Mouse (Mus musculus) brain, embryonic 14.5 days (tissue): ENCODE measurements around the gene Atf6b. TPM values are rescaled to one million over a fixed set of nuclear protein-coding genes. Genes with fewer than 3 reads are reported as not detected.

Experiments used
- DNase-seq: peaks from one replicate; pipeline ENCODE4 v3.0.0-alpha.2; 2011; ENCODE audit warnings: low read depth
- CTCF ChIP-seq: fragments of 200-500 bp; IDR thresholded peaks from 2 replicates; pipeline ENCODE4 v1.5.1; 2012; ENCODE audit warnings: inconsistent platforms, mild to moderate bottlenecking, moderate library complexity, borderline replicate concordance; ENCODE audit not compliant: insufficient read depth, insufficient read length; ENCODE audit errors: extremely low read depth
- POLR2A ChIP-seq: fragments of 200-500 bp; IDR thresholded peaks from 2 replicates; pipeline ENCODE4 v1.6.1; 2012; ENCODE audit warnings: mild to moderate bottlenecking, inconsistent platforms, borderline replicate concordance; ENCODE audit not compliant: poor library complexity, insufficient read depth, insufficient read length, severe bottlenecking; ENCODE audit errors: extremely low read depth
- polyA plus RNA-seq: library from polyadenylated mRNA; depleted of rRNA; stranded (reverse); fragments of >200 nt; gene quantifications from 2 replicates; pipeline ENCODE4 v1.2.3, GENCODE M21; 2012

Atf6b gene
- polyA plus RNA-seq, 1 experiment, result 113 TPM

DNA sequence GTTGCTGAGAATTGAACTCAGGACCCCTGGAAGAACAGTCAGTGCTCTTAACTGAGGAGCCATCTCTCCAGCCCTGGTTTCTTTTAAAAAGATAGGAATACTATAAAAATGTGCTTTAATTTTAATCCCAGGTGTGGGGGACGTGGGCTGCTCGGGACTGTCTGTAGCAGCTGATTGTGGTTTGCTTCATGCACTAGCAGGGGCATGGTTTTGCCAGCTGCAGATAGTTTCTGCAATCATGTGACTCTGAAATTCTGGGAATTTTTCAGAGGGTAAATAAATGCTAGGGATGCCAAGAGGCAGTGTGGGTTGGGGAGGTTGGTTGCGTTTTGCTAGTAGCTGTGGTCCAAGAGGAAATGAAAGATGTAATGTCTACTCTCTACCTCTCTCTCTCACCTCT lies 5.0 kb upstream of the Atf6b start:
- DNase-seq, result no peak
- TF ChIP-seq POLR2A, result no peak
- TF ChIP-seq CTCF, result no peak

DNA sequence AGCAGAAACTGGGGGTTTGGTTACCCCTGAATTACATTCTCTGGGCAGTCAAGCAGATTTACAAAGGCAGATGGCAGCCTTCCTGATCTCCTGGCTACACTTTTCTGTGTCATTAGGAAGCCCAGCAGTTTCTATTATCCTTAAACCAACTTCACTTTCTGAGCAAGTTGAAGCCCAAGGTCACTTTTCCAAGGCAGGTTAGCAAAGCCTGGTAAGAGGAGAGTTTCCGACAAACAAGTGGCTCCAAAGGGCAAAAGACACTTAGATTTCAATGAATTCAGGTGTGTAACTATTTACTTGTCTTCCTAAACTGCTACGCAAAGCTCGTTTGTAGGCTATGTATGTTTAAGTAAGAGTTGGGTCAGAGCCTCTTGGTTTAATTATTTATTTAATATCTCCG lies 3.6 kb upstream of the Atf6b start:
- TF ChIP-seq POLR2A (no peak), CTCF (no peak)
- DNase-seq, result no peak

- no peak for DNase-seq
- no peak for TF ChIP-seq CTCF
- no peak for TF ChIP-seq POLR2A
These were observed 3.0 kb upstream of the Atf6b start for GRCm38 (mm10) chr17:34643944-34644343.

DNA sequence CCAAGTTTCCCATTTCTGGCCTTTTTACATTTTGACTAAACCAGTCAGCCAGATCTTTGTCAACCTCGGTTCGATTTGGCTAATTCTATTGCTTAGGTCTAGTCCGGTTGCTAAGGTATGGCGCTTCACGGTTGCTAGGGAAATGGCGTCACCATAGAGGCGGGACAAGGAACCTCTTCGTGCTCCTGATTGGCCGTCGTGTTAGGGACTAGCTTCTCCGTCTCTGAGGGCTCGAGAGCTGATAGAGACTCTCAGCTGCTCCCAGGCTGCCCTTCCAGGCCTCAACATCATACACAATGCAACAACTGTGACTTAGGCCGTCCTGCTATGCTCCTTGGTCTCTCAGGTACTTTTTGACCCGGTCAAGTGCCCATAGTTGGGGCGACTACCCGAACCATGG lies 2.3 kb upstream of the Atf6b start, which contains the start of gene Fkbpl:
Fkbpl (plus strand) TSS at position 157 of the 400 bp plus-strand sequence.
- TF ChIP-seq CTCF (no peak), POLR2A (peak; percentile 28; the same call in 1 of the 2 replicates)

GRCm38 (mm10) chr17:34645256-34645829 lies 1.6 kb upstream of the Atf6b start:
- TF ChIP-seq POLR2A (no peak), CTCF (no peak)
- no peak for DNase-seq

More for the DNA sequence above, 2.3 kb upstream of the Atf6b start, which contains the start of gene Fkbpl:
- peak; percentile 99 for DNase-seq

GRCm38 (mm10) chr17:34645831-34646511 lies 975 bp upstream of the Atf6b start:
- DNase-seq, result no peak
- TF ChIP-seq CTCF, result no peak
- no peak for TF ChIP-seq POLR2A

GRCm38 (mm10) chr17:34648141-34648890 lies 1.4 kb downstream of the Atf6b start:
- DNase-seq, result no peak
- TF ChIP-seq CTCF (no peak), POLR2A (no peak)

DNA sequence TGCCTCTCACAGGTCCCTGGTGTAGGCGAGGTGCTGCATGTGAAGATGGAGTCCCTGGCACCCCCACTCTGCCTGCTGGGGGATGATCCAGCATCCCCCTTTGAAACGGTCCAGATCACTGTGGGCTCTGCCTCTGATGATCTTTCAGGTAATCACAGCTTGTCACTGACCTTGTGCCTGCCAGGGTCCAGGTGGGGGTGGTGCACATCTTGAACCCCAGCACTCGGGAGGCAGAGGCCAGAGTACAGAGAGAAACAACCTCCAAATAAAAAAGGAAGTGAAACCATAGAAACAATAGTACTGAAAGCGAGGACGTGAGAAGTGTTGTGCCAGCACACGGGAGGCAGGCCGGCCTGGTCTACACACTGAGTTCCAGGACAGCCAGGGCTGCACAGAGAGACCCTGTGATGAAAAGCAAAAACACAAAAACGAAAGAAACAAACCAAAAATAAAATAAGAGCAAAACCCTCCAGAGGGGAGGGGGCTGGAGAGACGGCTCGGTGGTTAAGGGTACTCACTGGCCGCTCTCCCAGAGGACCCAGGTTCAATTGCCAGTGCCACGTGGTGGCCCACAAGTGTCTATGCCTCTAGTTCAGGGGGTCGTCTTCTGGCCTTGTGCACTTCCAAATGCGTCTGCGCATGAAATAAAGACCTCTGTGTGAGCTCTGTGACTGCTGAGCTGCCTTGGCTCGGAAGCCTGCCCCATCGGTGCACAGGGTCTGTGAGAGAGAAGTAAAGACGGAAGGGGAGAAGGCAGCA lies 2.3 kb downstream of the Atf6b start:
- no peak for DNase-seq
- TF ChIP-seq CTCF (no peak), POLR2A (no peak)

DNA sequence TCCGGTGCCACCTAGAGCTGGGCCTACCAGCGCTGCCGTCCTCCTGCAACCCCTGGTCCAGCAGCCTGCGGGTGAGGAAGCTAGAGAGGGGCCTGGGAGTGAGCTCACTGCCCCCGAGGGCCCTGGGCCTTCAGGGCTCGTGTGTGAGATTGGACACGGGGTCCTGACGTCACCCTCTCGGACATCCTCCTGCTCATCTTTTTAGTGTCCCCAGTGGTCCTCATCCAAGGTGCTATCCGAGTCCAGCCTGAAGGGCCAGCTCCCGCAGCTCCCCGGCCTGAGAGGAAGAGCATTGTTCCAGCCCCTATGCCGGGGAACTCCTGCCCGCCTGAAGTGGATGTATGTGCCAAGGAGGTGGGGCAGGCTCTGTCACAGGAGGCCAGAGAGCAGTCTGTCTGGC lies 3.8 kb downstream of the Atf6b start:
- TF ChIP-seq POLR2A (no peak), CTCF (no peak)
- no peak for DNase-seq

DNA sequence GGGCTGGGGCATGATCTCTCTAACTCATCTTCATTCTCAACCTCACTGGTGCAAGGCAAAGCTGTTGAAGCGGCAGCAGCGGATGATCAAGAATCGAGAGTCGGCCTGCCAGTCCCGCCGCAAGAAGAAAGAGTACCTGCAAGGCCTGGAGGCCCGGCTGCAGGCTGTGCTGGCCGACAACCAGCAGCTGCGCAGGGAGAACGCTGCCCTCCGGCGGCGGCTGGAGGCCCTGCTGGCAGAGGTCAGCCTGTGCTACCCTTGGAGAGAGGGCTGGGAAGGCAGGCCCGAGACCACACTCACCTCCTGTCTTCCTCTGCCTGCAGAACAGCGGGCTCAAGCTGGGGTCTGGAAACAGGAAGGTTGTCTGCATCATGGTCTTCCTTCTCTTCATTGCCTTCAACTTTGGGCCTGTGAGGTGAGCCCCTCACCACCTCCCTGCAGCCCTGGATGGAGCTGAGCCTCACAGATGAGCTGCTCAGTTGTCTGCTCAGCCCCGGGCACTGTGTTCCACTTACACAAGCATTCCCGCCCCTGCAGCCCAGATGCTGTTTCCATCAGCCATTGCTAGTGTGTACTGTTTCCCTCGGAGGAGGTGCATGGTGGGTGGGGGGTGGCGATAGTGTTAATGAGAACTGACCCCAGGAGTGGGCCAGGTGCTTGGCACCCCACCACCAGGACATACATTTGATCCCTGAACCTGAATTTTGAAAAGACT lies 4.7 kb downstream of the Atf6b start:
- DNase-seq, result no peak

GRCm38 (mm10) chr17:34652546-34652945 lies 5.6 kb downstream of the Atf6b start:
- no peak for DNase-seq
- TF ChIP-seq POLR2A (no peak), CTCF (no peak)

More for the DNA sequence above, 4.7 kb downstream of the Atf6b start:
- TF ChIP-seq POLR2A (no peak), CTCF (peak; percentile 53)

DNA sequence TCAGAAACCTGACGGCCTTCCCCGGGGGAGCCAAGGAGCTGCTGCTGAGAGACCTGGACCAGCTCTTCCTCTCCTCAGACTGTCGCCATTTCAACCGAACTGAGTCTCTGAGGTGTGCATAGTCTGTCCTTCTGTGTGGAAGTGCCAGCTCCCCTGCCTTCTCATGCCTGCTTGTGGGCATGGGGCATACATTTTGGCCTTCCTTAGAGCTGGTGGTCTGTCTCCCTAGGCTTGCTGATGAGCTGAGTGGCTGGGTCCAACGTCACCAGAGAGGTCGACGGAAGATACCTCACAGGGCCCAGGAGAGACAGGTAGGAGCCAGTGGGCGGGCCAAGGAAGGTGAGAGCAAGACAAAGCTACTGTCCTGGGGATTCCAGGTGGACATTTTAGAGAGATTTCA lies 6.0 kb downstream of the Atf6b start:
- TF ChIP-seq CTCF (no peak), POLR2A (no peak)
- no peak for DNase-seq

DNA sequence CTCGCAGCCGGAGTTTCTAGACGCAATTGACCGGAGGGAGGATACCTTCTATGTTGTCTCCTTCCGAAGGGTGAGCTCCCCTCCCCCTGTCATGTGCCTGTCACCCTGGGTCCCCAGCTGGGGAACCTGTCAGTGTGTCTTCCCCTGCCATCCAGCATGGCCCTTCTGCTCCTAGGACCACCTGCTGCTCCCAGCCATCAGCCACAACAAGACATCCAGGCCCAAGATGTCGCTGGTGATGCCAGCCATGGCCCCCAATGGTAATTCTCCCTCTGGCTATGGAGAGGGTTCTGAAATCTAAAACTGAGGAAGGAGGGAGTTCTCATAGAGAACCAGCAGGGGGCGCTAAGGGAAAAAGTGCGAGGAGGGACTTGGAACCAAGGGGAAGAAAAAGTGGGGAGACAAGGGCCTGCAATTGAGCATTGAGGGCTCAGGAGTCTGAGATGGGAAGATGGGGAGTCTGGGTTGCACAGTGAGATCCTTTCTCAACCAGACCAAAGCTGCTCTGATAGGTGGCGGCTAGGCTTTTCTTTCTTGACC lies 6.9 kb downstream of the Atf6b start:
- TF ChIP-seq POLR2A (no peak), CTCF (peak; percentile 80)
- DNase-seq, result peak; percentile 69

DNA sequence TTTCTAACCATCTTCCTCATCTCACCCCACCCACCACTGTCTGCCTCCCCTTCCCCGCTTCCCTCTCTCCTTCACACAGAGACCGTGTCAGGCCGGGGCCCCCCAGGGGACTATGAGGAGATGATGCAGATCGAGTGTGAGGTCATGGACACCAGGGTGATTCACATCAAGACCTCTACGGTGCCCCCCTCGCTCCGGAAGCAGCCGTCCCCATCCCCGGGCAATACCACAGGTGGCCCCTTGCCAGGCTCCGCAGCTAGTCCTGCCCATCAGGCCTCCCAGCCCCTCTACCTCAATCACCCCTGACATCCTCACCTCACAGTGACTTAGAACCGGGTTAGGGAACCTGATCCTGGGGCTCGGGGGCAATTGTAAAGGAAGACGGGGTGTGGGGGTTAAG lies 7.4 kb downstream of the Atf6b start:
- no peak for DNase-seq
- TF ChIP-seq CTCF (no peak), POLR2A (no peak)
